Mouse (Mus musculus): ENCODE results near the gene Elavl2.

Elavl2 gene

DNA sequence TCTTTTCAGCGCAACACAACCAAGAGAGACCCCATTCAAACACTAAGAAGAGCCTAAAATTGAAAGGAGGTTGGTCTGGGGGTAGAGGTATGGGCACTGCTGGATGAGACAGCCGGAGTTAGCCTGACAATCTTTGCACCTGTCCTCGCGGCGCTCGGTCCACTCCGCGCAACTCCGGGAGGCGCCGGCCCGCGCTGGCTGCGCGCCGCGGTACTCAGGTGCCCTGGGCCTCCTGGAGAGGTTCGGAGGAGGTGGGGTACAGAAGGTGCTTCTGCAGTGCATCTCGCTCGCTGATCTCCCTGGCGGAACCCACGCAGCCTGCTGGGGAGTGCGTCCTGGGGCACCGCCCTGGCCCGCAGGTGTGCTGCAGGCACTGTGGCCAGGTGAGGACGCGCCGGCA, at the start of gene Elavl2:
Gene Elavl2, minus strand, starts transcription at position 363 of the 400 bp plus-strand sequence.
- no peak for DNase-seq (ENCODE audit: low read depth)

DNA sequence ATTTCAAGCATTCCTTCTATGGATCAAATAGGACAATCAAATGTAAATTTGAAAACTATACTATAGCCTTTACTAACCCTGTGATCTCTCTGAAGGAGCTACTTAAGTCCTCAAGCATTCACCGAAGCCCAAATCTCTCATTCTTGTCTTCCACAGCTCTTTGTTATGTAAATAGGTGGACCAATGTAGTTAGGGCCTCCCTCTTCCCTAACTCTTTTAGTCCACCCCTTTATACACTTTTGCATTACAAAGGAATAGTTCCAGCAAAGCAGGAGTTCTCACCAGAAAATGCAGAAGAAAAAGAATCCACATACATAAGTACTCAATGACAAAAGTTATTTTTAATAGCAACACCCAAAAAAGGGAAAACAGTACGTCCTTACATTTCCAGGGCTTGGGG, 47.3 kb upstream of the Elavl2 start:
- no peak for DNase-seq (ENCODE audit: low read depth)

DNA sequence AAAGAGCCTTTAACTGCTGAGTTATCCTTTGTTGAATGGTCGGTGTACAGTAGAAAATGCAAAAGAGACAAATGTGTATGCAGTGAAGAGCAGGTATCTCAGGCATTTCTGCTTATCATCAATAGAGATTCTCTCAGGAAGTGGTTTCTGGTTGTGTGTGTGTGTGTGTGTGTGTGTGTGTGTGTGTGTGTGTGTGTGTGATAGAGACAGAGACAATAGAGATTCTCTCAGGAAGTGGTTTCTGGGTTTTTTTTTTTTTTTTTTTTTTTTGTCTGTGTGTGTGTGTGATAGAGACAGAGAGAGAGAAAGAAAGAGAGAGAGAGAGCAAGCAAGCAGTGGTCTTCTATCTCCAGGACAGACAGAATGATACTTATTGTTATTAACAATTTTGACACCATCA, 15.0 kb upstream of the Elavl2 start:
- DNase-seq (ENCODE audit: low read depth) = no peak

DNA sequence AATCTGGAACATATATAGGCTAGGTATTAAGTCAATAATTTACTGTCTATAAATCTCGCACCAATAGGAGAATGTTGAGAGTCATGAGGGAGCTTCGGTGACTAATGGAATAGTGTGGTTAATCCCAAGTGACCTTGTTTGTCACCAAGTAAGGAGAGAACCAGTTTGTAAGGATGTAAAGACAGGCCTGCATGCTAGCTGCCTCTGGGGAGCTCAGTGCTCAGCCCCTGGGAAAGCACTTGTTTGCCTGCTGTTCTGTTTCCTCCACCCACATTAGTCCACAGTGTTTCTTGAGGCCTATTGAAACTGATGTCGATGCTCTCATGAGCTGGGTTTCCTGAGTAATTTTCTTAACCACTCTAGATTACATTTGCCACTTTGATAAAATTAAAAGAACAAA, 4.5 kb upstream of the Elavl2 start:
- no peak for DNase-seq (ENCODE audit: low read depth)

GRCm38 (mm10) chr4:91399510-91400196, 932 bp downstream of the Elavl2 start:
- DNase-seq (ENCODE audit: low read depth) = no peak

GRCm38 (mm10) chr4:91391987-91392598, 8.5 kb downstream of the Elavl2 start:
- no peak for DNase-seq (ENCODE audit: low read depth)

- no peak for DNase-seq (ENCODE audit: low read depth)
Measured at GRCm38 (mm10) chr4:91387701-91388100, 12.9 kb downstream of the Elavl2 start.

GRCm38 (mm10) chr4:91381201-91381627, 19.4 kb downstream of the Elavl2 start:
- no peak for DNase-seq (ENCODE audit: low read depth)

DNA sequence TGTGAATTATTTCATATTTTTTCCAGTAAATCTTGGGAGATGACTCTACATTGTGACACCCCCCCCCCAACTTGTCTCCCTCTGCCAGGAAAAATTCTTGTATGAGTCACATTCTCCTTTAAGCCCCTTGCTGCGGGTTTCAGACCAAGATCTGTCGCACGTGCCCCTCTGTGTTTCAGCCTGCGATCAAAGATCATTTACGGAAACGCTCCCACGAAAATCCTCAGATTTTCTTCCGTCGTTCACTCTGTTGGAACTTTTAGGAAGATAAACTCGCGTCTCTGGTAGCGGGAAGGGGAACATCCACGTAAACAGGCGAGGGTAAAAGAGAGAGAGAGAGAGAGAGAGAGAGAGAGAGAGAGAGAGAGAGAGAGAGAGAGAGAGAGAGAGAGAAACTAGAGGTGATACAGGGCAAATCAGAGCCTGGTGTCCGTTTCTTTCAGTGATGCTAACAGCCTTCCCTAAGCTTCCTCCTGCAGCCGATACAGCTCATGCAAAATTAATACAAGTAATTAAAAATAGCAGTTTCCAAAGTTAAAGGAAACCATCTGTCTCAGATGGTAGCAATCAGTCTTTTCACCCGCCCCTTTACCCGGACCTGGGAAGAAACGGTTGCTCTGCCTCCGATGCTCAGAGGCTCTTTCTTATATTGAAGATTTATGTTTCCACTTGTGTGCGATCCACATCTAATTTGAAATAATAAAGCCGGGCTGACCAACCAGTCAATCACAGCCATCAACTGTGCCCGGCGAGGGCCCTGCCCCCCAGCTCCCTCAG, 20.1 kb downstream of the Elavl2 start:
- DNase-seq (ENCODE audit: low read depth) = no peak

GRCm38 (mm10) chr4:91379559-91379958, 21.0 kb downstream of the Elavl2 start:
- DNase-seq (ENCODE audit: low read depth) = peak; percentile 92

DNA sequence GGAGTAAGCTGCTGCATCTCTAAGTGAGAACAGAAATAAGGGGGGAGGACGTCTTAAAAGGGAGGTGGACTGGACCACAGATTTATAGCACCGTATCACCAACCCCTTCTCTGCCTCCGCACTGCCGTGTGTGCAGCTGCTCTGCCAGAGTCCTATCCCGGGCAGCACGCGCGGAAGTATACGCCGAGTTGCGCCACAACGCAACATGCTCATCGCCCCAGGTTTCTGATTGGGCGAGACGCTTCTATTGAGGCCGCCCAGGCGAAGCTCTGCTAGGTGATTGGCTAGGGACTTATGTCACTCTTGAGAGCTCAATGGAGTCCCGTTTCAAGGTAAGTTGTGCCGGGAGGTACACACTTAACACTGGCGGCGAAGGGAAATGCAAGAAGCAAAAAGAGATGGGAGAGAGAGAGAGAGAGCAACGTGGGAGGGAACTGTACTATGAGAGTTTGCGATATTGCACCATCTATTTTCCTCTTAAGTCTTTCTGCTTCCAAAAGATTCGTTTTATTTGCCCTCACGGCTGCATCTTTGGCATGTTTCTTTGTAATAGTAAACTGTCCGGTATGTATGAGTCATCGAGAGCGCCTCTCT, 24.2 kb downstream of the Elavl2 start:
- DNase-seq (ENCODE audit: low read depth) = peak; percentile 99

GRCm38 (mm10) chr4:91375372-91375687, 25.3 kb downstream of the Elavl2 start:
- DNase-seq (ENCODE audit: low read depth) = peak; percentile 28

DNA sequence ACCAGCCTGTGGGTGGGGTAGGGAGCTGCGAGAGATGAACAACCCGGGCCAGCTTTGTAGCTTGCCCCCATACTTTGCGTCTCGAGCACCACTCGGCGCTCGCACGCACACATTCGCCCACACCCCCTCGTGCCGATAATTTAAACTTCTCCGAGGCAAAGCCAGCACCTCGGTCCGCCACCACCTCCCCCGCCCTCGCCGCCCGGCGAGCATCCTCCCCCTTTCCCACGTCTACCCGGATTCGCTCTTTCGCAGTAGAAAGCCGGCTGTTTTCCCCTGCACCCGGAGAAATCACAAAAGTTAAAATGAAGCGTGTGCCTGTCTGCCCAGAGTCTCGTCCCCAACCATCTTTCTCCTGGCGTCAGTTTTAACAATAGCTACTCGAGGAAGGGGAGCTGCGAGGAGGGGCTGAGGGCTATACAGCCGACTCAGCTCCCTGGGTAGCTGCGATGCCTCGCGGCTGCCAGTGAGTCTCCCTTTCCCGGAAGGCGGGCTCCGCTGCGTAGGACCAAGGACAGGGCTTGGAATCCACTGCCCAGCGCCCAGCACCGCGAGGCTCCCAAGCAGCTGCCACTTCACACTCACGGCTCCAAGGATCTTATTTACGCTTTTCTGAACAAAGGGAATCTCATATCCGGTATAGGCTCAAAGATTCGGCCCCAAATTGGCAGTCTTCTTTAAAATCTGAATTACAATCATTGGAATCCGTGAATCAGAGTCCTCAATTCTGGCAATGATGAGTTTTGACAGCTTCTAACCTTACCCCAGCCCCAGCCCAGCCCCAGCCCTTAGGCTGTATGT, 25.8 kb downstream of the Elavl2 start:
- DNase-seq (ENCODE audit: low read depth) = peak; percentile 86

DNA sequence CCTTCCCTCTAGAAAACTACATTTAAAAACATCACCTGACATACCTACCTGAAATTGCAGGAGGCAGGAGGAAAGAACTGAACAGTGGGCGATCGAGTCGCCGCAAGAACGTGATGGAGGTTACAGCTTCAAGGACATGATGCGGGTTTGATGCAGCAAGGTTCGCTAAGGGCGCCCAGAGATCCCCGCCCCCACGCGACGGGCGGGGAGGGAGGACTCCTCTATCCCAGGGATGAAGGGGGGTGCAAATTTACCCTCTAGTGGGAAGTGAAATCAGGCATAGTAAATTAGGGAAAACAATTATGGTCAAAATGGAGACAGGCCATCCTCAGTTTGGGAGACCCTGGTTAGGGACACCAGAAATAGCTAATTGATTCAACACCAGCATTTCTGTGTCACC, 27.7 kb downstream of the Elavl2 start:
- DNase-seq (ENCODE audit: low read depth) = no peak

DNA sequence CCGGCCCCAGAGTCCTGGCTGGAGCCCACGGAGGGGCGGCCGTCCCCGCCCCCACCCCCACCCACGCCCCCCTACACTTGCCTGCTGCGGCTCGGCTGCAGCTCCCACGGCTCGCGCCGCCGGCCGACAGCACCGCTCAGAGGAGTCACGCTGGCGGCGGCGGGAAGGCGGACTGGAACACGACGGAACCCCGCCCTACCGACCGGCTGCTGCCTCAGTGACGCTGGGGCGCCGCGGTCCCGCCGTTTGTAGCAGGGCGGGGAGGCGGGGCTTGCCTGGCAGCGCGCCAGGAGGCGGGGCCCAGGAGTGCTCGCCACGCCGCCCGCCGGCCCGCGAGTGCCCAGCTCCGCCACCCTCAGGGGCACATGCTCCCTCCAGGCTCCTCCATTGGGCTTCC, 28.8 kb downstream of the Elavl2 start:
- DNase-seq (ENCODE audit: low read depth) = no peak

GRCm38 (mm10) chr4:91371131-91371818, 29.3 kb downstream of the Elavl2 start:
- no peak for DNase-seq (ENCODE audit: low read depth)

DNA sequence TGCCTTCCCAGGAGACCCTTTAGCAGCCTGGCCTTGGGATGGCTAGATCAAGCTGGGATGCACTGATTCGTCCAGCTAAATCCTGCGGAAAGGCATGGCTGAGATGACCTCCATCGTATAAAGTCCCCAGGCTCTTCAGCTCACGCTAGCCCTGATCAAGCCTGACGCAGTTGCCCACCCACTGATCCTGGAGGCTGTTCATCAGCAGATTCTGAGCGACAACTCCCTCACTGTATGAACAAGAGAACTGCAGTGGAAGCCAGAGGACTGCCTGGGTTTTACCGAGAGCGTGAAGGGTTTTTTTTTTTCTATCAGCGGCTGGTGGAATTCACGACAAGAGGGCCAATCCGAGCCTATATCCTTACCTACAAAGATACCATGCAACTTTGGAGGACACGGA, 35.3 kb downstream of the Elavl2 start:
- no peak for DNase-seq (ENCODE audit: low read depth)

DNA sequence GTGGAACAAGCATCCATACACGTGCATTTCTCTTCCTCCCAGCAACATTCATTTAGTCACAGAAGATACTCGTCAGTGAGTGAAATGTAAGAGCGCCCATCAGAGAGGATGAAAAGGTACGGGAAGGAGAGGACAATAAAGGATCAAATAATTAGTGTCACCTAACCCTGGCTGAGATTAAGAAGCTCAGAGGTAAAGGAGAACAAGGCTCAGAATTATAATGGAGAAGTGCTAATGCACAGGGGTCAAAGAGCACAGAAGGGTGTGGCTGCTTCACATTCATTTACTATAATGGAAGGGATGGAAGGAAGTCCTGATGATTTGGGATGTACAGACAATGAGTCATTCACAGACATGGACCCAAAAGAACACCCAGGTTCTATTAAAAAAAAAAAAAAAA, 36.6 kb downstream of the Elavl2 start:
- DNase-seq (ENCODE audit: low read depth) = no peak

DNA sequence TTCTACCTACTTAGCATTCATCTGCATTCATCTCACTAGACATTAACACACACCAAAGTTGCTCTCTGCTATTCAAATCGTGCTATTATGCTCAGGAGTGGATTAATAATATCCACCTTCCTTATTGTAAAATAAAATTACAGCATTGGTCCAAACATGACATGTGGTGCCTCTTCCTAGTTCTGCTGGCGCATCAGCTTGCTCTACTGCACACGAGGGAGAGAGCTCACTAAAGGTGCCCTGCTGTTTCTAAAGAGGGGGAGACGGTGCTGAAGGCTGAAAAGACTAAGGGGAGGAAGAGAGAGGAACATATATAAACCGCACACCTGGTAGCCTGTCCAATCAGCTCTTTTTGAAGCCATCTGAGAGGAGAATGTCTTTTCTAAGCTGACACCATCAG, 38.1 kb downstream of the Elavl2 start:
- DNase-seq (ENCODE audit: low read depth) = no peak

- no peak for DNase-seq (ENCODE audit: low read depth)
Measured at GRCm38 (mm10) chr4:91353138-91353537, 47.4 kb downstream of the Elavl2 start.

- DNase-seq (ENCODE audit: low read depth) = no peak
Measured at GRCm38 (mm10) chr4:91349579-91349978, 51.0 kb downstream of the Elavl2 start.

All from NIH3T3 (cell line).